Mouse (Mus musculus) erythroblast, embryonic 14.5 days (primary cell): ENCODE results near the gene Col1a2.

ENCODE experiments used
- GATA1 ChIP-seq: IDR thresholded peaks from 2 replicates; pipeline ENCODE4 v1.6.1; 2012; ENCODE audit warnings: low read length, inconsistent platforms, mixed read lengths
- TAL1 ChIP-seq: IDR thresholded peaks from 3 replicates; pipeline ENCODE4 v1.6.1; 2012; ENCODE audit warnings: low read length, inconsistent platforms, mixed read lengths

- no peak for TF ChIP-seq GATA1
- no peak for TF ChIP-seq TAL1
These were observed 49.1 kb upstream of the Col1a2 start for GRCm38 (mm10) chr6:4455518-4455917.
